Mouse (Mus musculus) ZHBTc4 (cell line): ENCODE results near the gene Hnrnpdl.

Experiments
- DNase-seq: peaks from one replicate; pipeline ENCODE4 v3.0.0-alpha.2; 2011; ENCODE audit warnings: low read depth, low spot score

The Hnrnpdl gene

GRCm38 (mm10) chr5:100039602-100040142 is at the start of gene Hnrnpdl, which contains the start of gene Enoph1:
Hnrnpdl (minus strand) TSS chr5:100039664.
Enoph1 (plus strand) TSS chr5:100039985.
- peak; percentile 98 for DNase-seq

GRCm38 (mm10) chr5:100085097-100085496 is 45.6 kb upstream of the Hnrnpdl start:
- no peak for DNase-seq

GRCm38 (mm10) chr5:100083953-100084562 is 44.6 kb upstream of the Hnrnpdl start:
- DNase-seq, result no peak

GRCm38 (mm10) chr5:100082006-100082405 is 42.5 kb upstream of the Hnrnpdl start:
- no peak for DNase-seq

- no peak for DNase-seq
These were observed 40.4 kb upstream of the Hnrnpdl start for GRCm38 (mm10) chr5:100079931-100080275.

GRCm38 (mm10) chr5:100079040-100079930 is 39.8 kb upstream of the Hnrnpdl start:
- peak; percentile 56 for DNase-seq

- DNase-seq, result peak; percentile 43
These were observed 35.1 kb upstream of the Hnrnpdl start for GRCm38 (mm10) chr5:100074571-100074970.

- DNase-seq, result no peak
These were observed 33.1 kb upstream of the Hnrnpdl start for GRCm38 (mm10) chr5:100072557-100072956.

GRCm38 (mm10) chr5:100071541-100071940 is 32.1 kb upstream of the Hnrnpdl start:
- no peak for DNase-seq

- peak; percentile 88 for DNase-seq
These were observed 30.8 kb upstream of the Hnrnpdl start for GRCm38 (mm10) chr5:100070255-100070654.

- DNase-seq, result no peak
These were observed 30.1 kb upstream of the Hnrnpdl start for GRCm38 (mm10) chr5:100069526-100069925.

- DNase-seq, result no peak
These were observed 28.1 kb upstream of the Hnrnpdl start for GRCm38 (mm10) chr5:100067579-100067978.

- no peak for DNase-seq
These were observed 21.4 kb upstream of the Hnrnpdl start for GRCm38 (mm10) chr5:100060876-100061275.

- DNase-seq, result no peak
These were observed 19.9 kb upstream of the Hnrnpdl start for GRCm38 (mm10) chr5:100059326-100059725.

- no peak for DNase-seq
These were observed 19.3 kb upstream of the Hnrnpdl start for GRCm38 (mm10) chr5:100058729-100059128.

- DNase-seq, result no peak
These were observed 18.2 kb upstream of the Hnrnpdl start for GRCm38 (mm10) chr5:100057461-100058209.

- DNase-seq, result no peak
These were observed 16.5 kb upstream of the Hnrnpdl start for GRCm38 (mm10) chr5:100055866-100056369.

GRCm38 (mm10) chr5:100054807-100055547 is 15.5 kb upstream of the Hnrnpdl start:
- no peak for DNase-seq

- no peak for DNase-seq
These were observed 13.3 kb upstream of the Hnrnpdl start for GRCm38 (mm10) chr5:100052728-100053127.

- DNase-seq, result no peak
These were observed 10.4 kb upstream of the Hnrnpdl start for GRCm38 (mm10) chr5:100049904-100050303.

- peak; percentile 21 for DNase-seq
These were observed 8.4 kb upstream of the Hnrnpdl start for GRCm38 (mm10) chr5:100047871-100048270.
